Mouse (Mus musculus) right cerebral cortex, postnatal 36 days (tissue): ENCODE measurements at regions not wholly inside any gene's neighbourhood (a gene's known extent, or its start where the extent isn't known, plus 50 kb on each side); places are given as distances from the start of the nearest gene placed in this dataset.
A peak's percentile ranks its signal among the peaks of the same experiment; 100 is the strongest.

ENCODE experiments used
- DNase-seq, 2 experiments: peaks; one replicate each; pipeline ENCODE4 v3.0.0; 2022; ENCODE audit warnings: low spot score in 2 of 2, mixed read lengths in 1 of 2

- no peak for DNase-seq
Observed at GRCm38 (mm10) chr9:95331275-95331674, 75.2 kb downstream of the Chst2 start.

GRCm38 (mm10) chr9:95330097-95330496, 76.4 kb downstream of the Chst2 start:
- no peak for DNase-seq

GRCm38 (mm10) chr9:95329053-95329430, 77.5 kb downstream of the Chst2 start:
- no peak for DNase-seq

- DNase-seq: no peak
Observed at GRCm38 (mm10) chr9:95328261-95329052, 78.1 kb downstream of the Chst2 start.

GRCm38 (mm10) chr9:95327771-95328170, 78.8 kb downstream of the Chst2 start:
- DNase-seq: no peak

GRCm38 (mm10) chr9:95323622-95324021, 82.9 kb downstream of the Chst2 start:
- no peak for DNase-seq

- DNase-seq: peak; percentile 17 to 32
Observed at GRCm38 (mm10) chr9:95322893-95323292, 83.6 kb downstream of the Chst2 start.

- no peak for DNase-seq
Observed at GRCm38 (mm10) chr9:95322031-95322430, 84.5 kb downstream of the Chst2 start.

GRCm38 (mm10) chr9:95318926-95319325, 87.6 kb downstream of the Chst2 start:
- DNase-seq: peak; percentile 51 to 72

- no peak for DNase-seq
Observed at GRCm38 (mm10) chr9:95316726-95317125, 89.8 kb downstream of the Chst2 start.

GRCm38 (mm10) chr9:95315080-95315479, 91.4 kb downstream of the Chst2 start:
- DNase-seq: no peak

GRCm38 (mm10) chr9:95311671-95312070, 94.9 kb downstream of the Chst2 start:
- no peak for DNase-seq

GRCm38 (mm10) chr9:95289008-95289407, 117.5 kb downstream of the Chst2 start:
- no peak for DNase-seq

- DNase-seq: no peak
Observed at GRCm38 (mm10) chr9:95282996-95283395, 123.5 kb downstream of the Chst2 start.

GRCm38 (mm10) chr9:95282502-95282901, 124.0 kb downstream of the Chst2 start:
- no peak for DNase-seq
